Mouse (Mus musculus) MEL (cell line): ENCODE data around the gene Acot7.

ENCODE experiments used
- CHD2 ChIP-seq: IDR thresholded peaks from 2 replicates; pipeline ENCODE4 v1.6.1; 2011; ENCODE audit warnings: low read length, improper control_type of control experiment
- CTCF ChIP-seq, 3 experiments: IDR thresholded peaks in 2 of 3; conservative IDR thresholded peaks in 1 of 3; 2 replicates each; pipeline ENCODE4 v1.5.1; 2011 to 2012; ENCODE audit warnings: low read length in 3 of 3, low read depth in 2 of 3, mild to moderate bottlenecking in 2 of 3, improper control_type of control experiment in 1 of 3, inconsistent platforms in 1 of 3, mixed read lengths in 1 of 3, moderate library complexity in 1 of 3; ENCODE audit not compliant: control insufficient read depth in 1 of 3, insufficient read depth in 1 of 3, poor library complexity in 1 of 3, severe bottlenecking in 1 of 3
- E2F4 ChIP-seq: IDR thresholded peaks from 2 replicates; pipeline ENCODE4 v1.6.1; 2011; ENCODE audit warnings: low read depth, low read length, improper control_type of control experiment, borderline replicate concordance
- EP300 ChIP-seq, 2 experiments: IDR thresholded peaks; 2 replicates each; pipeline ENCODE4 v1.6.1; 2011; ENCODE audit warnings: improper control_type of control experiment in 2 of 2, low read length in 2 of 2, low read depth in 1 of 2, mild to moderate bottlenecking in 1 of 2
- GATA1 ChIP-seq: IDR thresholded peaks from 2 replicates; pipeline ENCODE4 v1.6.1; 2011; ENCODE audit warnings: low read depth, low read length, improper control_type of control experiment
- MEF2A ChIP-seq: IDR thresholded peaks from 2 replicates; pipeline ENCODE4 v1.6.1; 2014; ENCODE audit warnings: low read depth, mild to moderate bottlenecking, inconsistent platforms, low read length, improper control_type of control experiment; ENCODE audit not compliant: poor library complexity, insufficient replicate concordance, severe bottlenecking; ENCODE audit errors: extremely low read depth
- POLR2A ChIP-seq, 2 experiments: IDR thresholded peaks; 2 replicates each; pipeline ENCODE4 v1.6.1; 2011 to 2012; ENCODE audit warnings: low read length in 2 of 2, mild to moderate bottlenecking in 2 of 2, control low read depth in 1 of 2, improper control_type of control experiment in 1 of 2, low read depth in 1 of 2, moderate library complexity in 1 of 2; ENCODE audit not compliant: control insufficient read depth in 1 of 2, insufficient read depth in 1 of 2, poor library complexity in 1 of 2
- POLR2AphosphoS5 ChIP-seq: IDR thresholded peaks from 2 replicates; pipeline ENCODE4 v1.6.1; 2012; ENCODE audit warnings: low read depth, borderline replicate concordance, mild to moderate bottlenecking, inconsistent platforms, low read length, moderate library complexity, mixed read lengths
- TCF12 ChIP-seq: IDR thresholded peaks from 2 replicates; pipeline ENCODE4 v1.6.1; 2014; ENCODE audit warnings: low read depth, mild to moderate bottlenecking, inconsistent platforms, low read length, improper control_type of control experiment, moderate library complexity

DNA sequence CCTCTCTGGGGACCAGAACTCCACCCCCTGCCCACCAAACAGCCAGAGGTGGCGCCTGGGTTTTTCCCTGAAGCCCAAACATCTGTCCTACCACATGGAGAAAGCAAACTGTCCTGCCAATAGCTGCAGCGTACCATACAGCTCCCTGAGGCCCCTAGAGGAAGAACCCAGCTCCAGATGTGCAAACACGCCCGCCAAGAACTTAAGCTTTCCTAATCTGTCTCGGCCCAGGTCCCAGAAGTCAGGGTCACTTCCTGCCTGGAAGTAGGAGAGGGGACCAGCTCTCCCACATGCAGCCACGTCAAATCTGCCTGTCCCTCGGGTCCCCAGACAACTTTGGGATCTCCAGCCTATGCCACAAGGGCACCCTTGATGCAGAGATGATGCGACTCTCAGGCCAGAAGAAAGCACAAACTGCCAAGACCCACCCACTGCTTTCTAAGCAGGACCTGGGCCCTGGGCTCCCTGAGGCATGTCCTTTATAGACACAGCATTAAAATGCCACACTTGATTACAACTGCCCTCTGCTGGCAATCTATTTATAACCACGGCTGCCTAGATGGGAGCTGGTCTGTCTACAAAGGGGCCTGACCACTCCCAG, 94.6 kb downstream of the Acot7 start:
- TF ChIP-seq CTCF (IDR thresholded peaks at IDR 0.05 in 2 of 3, conservative IDR thresholded peaks at IDR 0.05 in 1 of 3; ENCODE audit: control insufficient read depth in 1 of 3, insufficient read depth in 1 of 3, low read depth in 2 of 3, low read length in 3 of 3, poor library complexity in 1 of 3, severe bottlenecking in 1 of 3) (peak in 1 of 3 experiments; percentile 18; a peak in 1 of 6 replicates), POLR2A (IDR thresholded peaks at IDR 0.05; ENCODE audit: control insufficient read depth in 1 of 2, insufficient read depth in 1 of 2, low read depth in 1 of 2, low read length in 2 of 2, poor library complexity in 1 of 2) (0 out of 4 replicates have a peak, but pooled peaks of 1 of the 2 experiments have one; percentile 14), GATA1 (no peak), MEF2A (no peak), POLR2AphosphoS5 (no peak), EP300 (IDR thresholded peaks at IDR 0.05; ENCODE audit: low read depth in 1 of 2, low read length in 2 of 2) (no peak), CHD2 (no peak), TCF12 (no peak), E2F4 (no peak)
